Mouse (Mus musculus) stomach, embryonic 15.5 days (tissue): ENCODE data around the gene Ppm1l. TPM values are rescaled to one million over a fixed set of nuclear protein-coding genes. Genes with fewer than 3 reads are reported as not detected.
A peak's percentile ranks its signal among the peaks of the same experiment; 100 is the strongest.

Source experiments
- ATAC-seq: fragments of 200-750 bp; cut with Nextera tagmentation; 2 replicates; pipeline ENCODE4 v1.8.0; 2017; ENCODE audit warnings: low read depth, moderate number of reproducible peaks, moderate TSS enrichment; ENCODE audit not compliant: insufficient read depth, low FRiP score
- H3K27ac ChIP-seq: fragments of 300-500 bp; sonication (generic); 2 replicates; pipeline ENCODE4 v1.5.1; 2015; ENCODE audit warnings: mild to moderate bottlenecking, inconsistent platforms
- H3K27me3 ChIP-seq: fragments of 300-500 bp; sonication (generic); replicated peaks from 2 replicates; pipeline ENCODE4 v1.6.1; 2015; ENCODE audit warnings: inconsistent platforms
- H3K36me3 ChIP-seq: fragments of 300-500 bp; sonication (generic); 2 replicates; pipeline ENCODE4 v1.6.1; 2015; ENCODE audit warnings: inconsistent platforms
- H3K4me1 ChIP-seq: fragments of 300-500 bp; sonication (generic); 2 replicates; pipeline ENCODE4 v1.6.1; 2015; ENCODE audit warnings: inconsistent platforms
- H3K4me2 ChIP-seq: fragments of 300-500 bp; sonication (generic); 2 replicates; pipeline ENCODE4 v1.6.1; 2015; ENCODE audit warnings: mild to moderate bottlenecking, inconsistent platforms
- H3K4me3 ChIP-seq: fragments of 300-500 bp; sonication (generic); replicated peaks from 2 replicates; pipeline ENCODE4 v1.5.1; 2015; ENCODE audit warnings: inconsistent platforms
- H3K9ac ChIP-seq: fragments of 300-500 bp; sonication (generic); 2 replicates; pipeline ENCODE4 v1.6.1; 2015; ENCODE audit warnings: inconsistent platforms
- H3K9me3 ChIP-seq: fragments of 300-500 bp; sonication (generic); 2 replicates; pipeline ENCODE4 v1.6.1; 2016; ENCODE audit warnings: inconsistent platforms
- WGBS: fragments of 180-500 bp; shearing (Covaris S2); methylation state at CpG from one replicate; pipeline ENCODE4 v1.1.7; 2015; 5-methylcytosine and 5-hydroxymethylcytosine counted together
- polyA plus RNA-seq: library from polyadenylated mRNA; unstranded; fragments of >200 nt; fragmentation: Nextera tagmentation; extraction: Ambion mirVana; gene quantifications from 2 replicates; pipeline ENCODE4 v1.2.1, GENCODE M21; 2015

The Ppm1l gene
- polyA plus RNA-seq, 1 experiment from 2014 or later, result 8.5 TPM

DNA sequence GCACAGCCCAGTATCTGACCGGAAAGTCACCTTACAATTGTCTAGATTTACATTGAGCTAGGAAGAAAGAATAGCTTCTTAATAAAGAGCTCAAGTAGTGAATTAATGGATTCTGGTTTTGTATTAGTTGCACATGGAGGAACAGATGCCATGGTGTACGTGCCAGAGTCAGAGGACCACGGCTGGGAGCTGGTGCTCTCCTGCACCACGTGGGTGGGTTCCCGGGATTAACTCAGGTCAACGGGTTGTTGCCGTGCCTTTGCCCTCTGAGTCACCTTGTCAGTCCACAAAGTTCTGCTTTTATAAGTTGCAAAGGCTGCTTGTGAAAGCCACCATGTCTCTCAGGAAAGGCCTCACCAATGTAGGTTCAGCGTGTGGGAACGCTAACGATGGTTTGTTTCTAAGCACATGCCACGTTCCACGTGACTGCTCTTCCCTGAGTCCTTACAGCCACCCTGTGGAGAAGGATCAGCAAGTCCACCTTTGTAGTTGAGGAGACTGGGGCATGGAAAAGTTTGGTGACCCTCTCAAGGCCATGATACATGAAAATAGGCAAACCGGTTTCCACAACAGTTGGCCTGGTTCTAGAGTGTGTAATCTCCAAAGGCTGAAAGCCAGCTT, 199.2 kb downstream of the Ppm1l start:
- ATAC-seq, result no peak
- Histone ChIP-seq H3K4me2 (no peak overlapping the region), H3K27ac (peak overlapping the region; percentile 3; the same call in 1 of the 2 replicates), H3K36me3 (no peaks in the 10 kb centered on the region), H3K9ac (no peak overlapping the region), H3K27me3 (no peaks in the 10 kb centered on the region), H3K9me3 (no peaks in the 10 kb centered on the region), H3K4me1 (peaks cover 10% of the 10 kb centered on the region; the same call in 1 of the 2 replicates), H3K4me3 (no peak overlapping the region)
- 65% methylated on average over 13 of the region's 13 CpGs for WGBS

DNA sequence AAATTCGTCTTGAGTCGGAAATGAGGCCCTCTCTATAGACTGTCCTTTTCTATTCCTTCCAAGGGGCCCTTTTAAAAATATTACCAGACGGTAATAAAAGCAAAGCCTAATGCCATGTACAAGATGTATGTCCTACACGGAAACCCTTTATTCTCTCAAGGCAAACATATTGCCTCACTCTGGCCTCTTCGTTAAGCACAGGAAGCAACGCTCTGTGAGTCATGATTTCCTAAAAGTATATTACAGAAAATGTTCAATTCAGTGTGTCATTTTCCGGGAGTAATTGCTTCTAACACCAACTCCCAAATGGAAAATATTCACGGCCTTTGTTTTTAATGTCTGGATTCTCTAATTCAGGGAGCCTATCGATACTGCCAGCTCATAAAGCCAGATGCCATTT, 202.5 kb downstream of the Ppm1l start:
- no peak overlapping the region for H3K9ac ChIP-seq
- H3K9me3 ChIP-seq, result no peaks in the 10 kb centered on the region
- ATAC-seq, result 0 out of 2 replicates have a peak, but pooled peaks have one; percentile 29
- H3K4me3 ChIP-seq, result no peak overlapping the region
- no peaks in the 10 kb centered on the region for H3K36me3 ChIP-seq
- H3K27me3 ChIP-seq, result no peaks in the 10 kb centered on the region
- H3K27ac ChIP-seq, result no peak overlapping the region; the same call in 1 of the 2 replicates
- H3K4me2 ChIP-seq, result no peak overlapping the region
- H3K4me1 ChIP-seq, result peaks cover 10% of the 10 kb centered on the region; the same call in 1 of the 2 replicates
- WGBS, result 64% methylated on average over 9 of the region's 9 CpGs

- H3K36me3 ChIP-seq, result no peaks in the 10 kb centered on the region
- peaks cover 10% of the 10 kb centered on the region; the same call in 1 of the 2 replicates for H3K4me1 ChIP-seq
- WGBS, result 72% methylated on average over 21 of the region's 21 CpGs
- H3K4me2 ChIP-seq, result no peak overlapping the region
- H3K9me3 ChIP-seq, result no peaks in the 10 kb centered on the region
- no peak for ATAC-seq
- H3K27me3 ChIP-seq, result no peaks in the 10 kb centered on the region
- H3K27ac ChIP-seq, result peak overlapping the region; percentile 4; the same call in 1 of the 2 replicates
- no peak overlapping the region for H3K4me3 ChIP-seq
- H3K9ac ChIP-seq, result no peak overlapping the region
Observed at GRCm38 (mm10) chr3:69519789-69520558, 203.3 kb downstream of the Ppm1l start.

DNA sequence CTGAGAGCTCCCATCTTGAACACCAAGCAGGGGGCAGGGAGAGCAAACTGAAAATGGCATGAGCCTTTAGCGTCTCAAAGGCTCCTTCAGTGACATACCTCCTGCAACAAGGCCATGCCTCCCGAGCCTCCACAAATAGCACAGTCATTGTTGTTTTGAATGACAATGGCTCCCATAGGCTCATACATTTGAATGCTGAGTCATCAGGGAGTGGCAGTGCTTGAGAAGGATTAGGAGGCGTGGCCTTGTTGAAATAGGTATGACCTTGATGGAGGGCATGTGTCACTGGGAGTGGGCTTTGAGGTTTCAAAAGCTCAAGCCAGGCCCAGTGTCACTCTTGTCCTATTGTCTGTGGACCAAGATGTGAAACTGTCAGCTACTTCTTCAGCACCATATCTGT, 205.6 kb downstream of the Ppm1l start:
- no peak overlapping the region for H3K4me3 ChIP-seq

GRCm38 (mm10) chr3:69524356-69525071, 207.9 kb downstream of the Ppm1l start:
- Histone ChIP-seq H3K27me3 (no peaks in the 10 kb centered on the region), H3K27ac (no peak overlapping the region), H3K36me3 (no peaks in the 10 kb centered on the region), H3K4me3 (no peak overlapping the region), H3K9ac (no peak overlapping the region), H3K4me1 (0 out of 2 replicates have a peak, but pooled peaks cover 4% of the 10 kb centered on the region), H3K9me3 (no peaks in the 10 kb centered on the region), H3K4me2 (no peak overlapping the region)
- ATAC-seq, result no peak
- 59% methylated on average over 8 of the region's 8 CpGs for WGBS

More for the DNA sequence above, 205.6 kb downstream of the Ppm1l start:
- H3K9me3 ChIP-seq, result no peaks in the 10 kb centered on the region
- 0 out of 2 replicates have a peak, but pooled peaks cover 5% of the 10 kb centered on the region for H3K4me1 ChIP-seq
- no peak overlapping the region for H3K27ac ChIP-seq
- WGBS, result 78% methylated on average over 3 of the region's 3 CpGs
- ATAC-seq, result no peak
- no peaks in the 10 kb centered on the region for H3K27me3 ChIP-seq
- no peaks in the 10 kb centered on the region for H3K36me3 ChIP-seq
- no peak overlapping the region for H3K9ac ChIP-seq
- H3K4me2 ChIP-seq, result no peak overlapping the region

GRCm38 (mm10) chr3:69525072-69525529, 208.4 kb downstream of the Ppm1l start:
- 64% methylated on average over 8 of the region's 8 CpGs for WGBS
- Histone ChIP-seq H3K9ac (no peak overlapping the region), H3K4me3 (no peak overlapping the region), H3K4me2 (no peak overlapping the region), H3K27ac (no peak overlapping the region), H3K36me3 (no peaks in the 10 kb centered on the region), H3K4me1 (no peaks in the 10 kb centered on the region), H3K9me3 (no peaks in the 10 kb centered on the region), H3K27me3 (no peaks in the 10 kb centered on the region)
- no peak for ATAC-seq

GRCm38 (mm10) chr3:69527384-69527783, 210.7 kb downstream of the Ppm1l start:
- H3K9ac ChIP-seq, result no peak overlapping the region
- no peaks in the 10 kb centered on the region for H3K9me3 ChIP-seq
- H3K27ac ChIP-seq, result no peak overlapping the region
- no peak overlapping the region for H3K4me3 ChIP-seq
- no peak overlapping the region for H3K4me2 ChIP-seq
- no peak for ATAC-seq
- H3K27me3 ChIP-seq, result no peaks in the 10 kb centered on the region
- no peaks in the 10 kb centered on the region for H3K4me1 ChIP-seq
- 73% methylated on average over 1 of the region's 1 CpGs for WGBS
- H3K36me3 ChIP-seq, result no peaks in the 10 kb centered on the region

GRCm38 (mm10) chr3:69529576-69529975, 212.9 kb downstream of the Ppm1l start:
- no peaks in the 10 kb centered on the region for H3K36me3 ChIP-seq
- no peaks in the 10 kb centered on the region for H3K4me1 ChIP-seq
- H3K4me3 ChIP-seq, result no peak overlapping the region
- H3K27ac ChIP-seq, result no peak overlapping the region
- H3K4me2 ChIP-seq, result no peak overlapping the region
- H3K9me3 ChIP-seq, result no peaks in the 10 kb centered on the region
- no peak for ATAC-seq
- H3K27me3 ChIP-seq, result no peaks in the 10 kb centered on the region
- no peak overlapping the region for H3K9ac ChIP-seq
- WGBS, result 67% methylated on average over 7 of the region's 7 CpGs

GRCm38 (mm10) chr3:69531511-69531910, 214.8 kb downstream of the Ppm1l start:
- Histone ChIP-seq H3K9ac (no peak overlapping the region), H3K9me3 (no peaks in the 10 kb centered on the region), H3K4me3 (no peak overlapping the region), H3K27ac (no peak overlapping the region), H3K4me1 (0 out of 2 replicates have a peak, but pooled peaks cover 3% of the 10 kb centered on the region), H3K4me2 (no peak overlapping the region), H3K27me3 (no peaks in the 10 kb centered on the region), H3K36me3 (no peaks in the 10 kb centered on the region)
- WGBS, result 87% methylated on average over 9 of the region's 9 CpGs
- no peak for ATAC-seq

DNA sequence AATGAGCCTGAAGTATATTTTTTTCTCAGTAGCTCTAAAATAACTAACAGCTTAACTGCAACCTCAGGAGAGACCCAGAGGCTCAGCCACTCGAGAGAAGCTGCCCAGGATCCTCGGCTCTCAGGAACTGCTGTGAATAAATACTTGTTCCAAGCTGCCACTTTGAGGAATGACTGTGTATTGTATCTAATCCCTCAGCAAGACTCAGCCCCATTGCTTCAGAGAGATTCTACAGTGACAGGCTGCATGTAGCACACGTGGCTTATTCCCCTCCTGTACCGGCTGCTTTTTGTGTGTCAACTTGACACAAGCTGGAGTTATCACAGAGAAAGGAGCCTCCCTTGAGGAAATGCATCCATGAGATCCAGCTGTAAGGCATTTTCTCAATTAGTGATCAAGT, 216.0 kb downstream of the Ppm1l start:
- WGBS, result 31% methylated on average over 4 of the region's 4 CpGs
- no peaks in the 10 kb centered on the region for H3K36me3 ChIP-seq
- peak; percentile 73; the same call in 1 of the 2 replicates for ATAC-seq

GRCm38 (mm10) chr3:69535486-69535885, 218.8 kb downstream of the Ppm1l start:
- 86% methylated on average over 10 of the region's 10 CpGs for WGBS
- Histone ChIP-seq H3K27me3 (no peaks in the 10 kb centered on the region), H3K4me1 (0 out of 2 replicates have a peak, but pooled peaks cover 3% of the 10 kb centered on the region), H3K36me3 (no peaks in the 10 kb centered on the region), H3K9me3 (no peaks in the 10 kb centered on the region), H3K4me3 (no peak overlapping the region), H3K9ac (no peak overlapping the region), H3K4me2 (no peak overlapping the region), H3K27ac (no peak overlapping the region)
- no peak for ATAC-seq

More for the DNA sequence above, 216.0 kb downstream of the Ppm1l start:
- H3K4me1 ChIP-seq, result 0 out of 2 replicates have a peak, but pooled peaks cover 3% of the 10 kb centered on the region
- H3K9me3 ChIP-seq, result no peaks in the 10 kb centered on the region
- no peak overlapping the region for H3K4me2 ChIP-seq
- H3K27ac ChIP-seq, result no peak overlapping the region
- H3K27me3 ChIP-seq, result no peaks in the 10 kb centered on the region
- no peak overlapping the region for H3K4me3 ChIP-seq
- H3K9ac ChIP-seq, result no peak overlapping the region
